ENCODE assay signal across 26 mouse cellular contexts in the genomic region with DNA sequence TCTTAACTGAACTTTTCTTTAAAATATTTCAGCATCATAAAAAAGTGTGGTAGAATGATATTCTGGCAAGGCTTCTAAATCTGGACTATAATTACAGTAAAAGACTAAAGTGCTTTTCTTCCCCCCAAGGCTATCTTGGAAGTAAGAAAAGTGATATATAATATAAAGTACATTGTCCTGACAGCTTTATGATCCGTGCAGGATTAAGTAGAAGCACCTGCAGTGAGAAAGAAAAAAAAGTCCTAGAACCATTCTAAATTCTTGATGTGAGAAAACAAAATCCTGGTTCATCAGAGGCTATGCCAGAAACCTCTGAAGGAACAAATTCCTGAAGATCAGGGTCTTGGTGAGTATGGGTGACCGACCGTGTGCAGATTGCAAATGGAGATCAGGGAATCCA.
"Had no signal": no experiment of that assay in that cellular context is flagged by ENCODE, and none has a peak within 500 bp of the region (broad histone marks: within the 10 kb centered on the region; RNA-seq: fewer than 3 reads in every experiment).

No protein-coding gene starts in this region.

- H3K27ac ChIP-seq: gastrocnemius, adult 2 months; heart, embryonic 10.5 days; hindbrain, embryonic 10.5 days; hindbrain, embryonic 12.5 days; hindbrain, embryonic 14.5 days; intestine, embryonic 15.5 days; layer of hippocampus, adult 2 months; limb, embryonic 13.5 days; liver, embryonic 13.5 days; liver, embryonic 15.5 days had no signal

- H3K4me1 ChIP-seq: hindbrain, embryonic 10.5 days; liver, embryonic 13.5 days; liver, embryonic 15.5 days had no signal

- DNase-seq: forebrain, postnatal 0 days; gastrocnemius, adult 2 months; gastrocnemius, postnatal 10 days; gastrocnemius, postnatal 25 days; heart, adult 18-20 months; heart, postnatal 10 days; heart, postnatal 4 days; kidney, adult 8-10 months; kidney, postnatal 10 days; kidney, postnatal 36 days; liver; liver, embryonic 13.5 days; liver, postnatal 0 days had no signal

- H3K36me3 ChIP-seq: intestine, embryonic 15.5 days; liver, embryonic 13.5 days; liver, embryonic 15.5 days had no signal

- H3K4me2 ChIP-seq: heart, embryonic 12.5 days; hindbrain, embryonic 12.5 days; hindbrain, embryonic 14.5 days; intestine, embryonic 15.5 days; limb, embryonic 13.5 days; liver, embryonic 11.5 days; liver, embryonic 13.5 days; liver, embryonic 15.5 days had no signal

- H3K27me3 ChIP-seq: heart, embryonic 12.5 days; hindbrain, embryonic 12.5 days; intestine, embryonic 15.5 days; limb, embryonic 13.5 days; liver, embryonic 13.5 days; liver, embryonic 15.5 days had no signal

- H3K9ac ChIP-seq: forebrain, postnatal 0 days; heart, embryonic 12.5 days; hindbrain, embryonic 12.5 days; hindbrain, embryonic 14.5 days; intestine, embryonic 15.5 days; limb, embryonic 13.5 days; liver, embryonic 13.5 days; liver, embryonic 15.5 days; liver, postnatal 0 days had no signal

- H3K4me3 ChIP-seq: gastrocnemius, adult 2 months; heart, embryonic 10.5 days; heart, embryonic 12.5 days; hindbrain, embryonic 10.5 days; hindbrain, embryonic 12.5 days; intestine, embryonic 15.5 days; layer of hippocampus, adult 2 months; limb, embryonic 13.5 days; liver, embryonic 13.5 days; liver, embryonic 15.5 days had no signal

- H3K9me3 ChIP-seq: heart, embryonic 10.5 days; heart, embryonic 12.5 days; hindbrain, embryonic 12.5 days; intestine, embryonic 15.5 days; liver, embryonic 13.5 days; liver, embryonic 15.5 days had no signal

- ATAC-seq: forebrain, postnatal 0 days; hindbrain, embryonic 16.5 days; inflammation-experienced regulatory T-cells, adult 6 months; intestine, embryonic 15.5 days; intestine, postnatal 0 days; liver, postnatal 0 days had no signal
